Mouse (Mus musculus) stomach, postnatal 0 days (tissue): ENCODE data around the gene Afg1l. TPM values are rescaled to one million over a fixed set of nuclear protein-coding genes. Genes with fewer than 3 reads are reported as not detected.

Experiments used
- ATAC-seq: fragments of 200-750 bp; cut with Nextera tagmentation; 2 replicates; pipeline ENCODE4 v1.8.0; 2017; ENCODE audit not compliant: low FRiP score, low TSS enrichment
- DNase-seq: peaks from one replicate; pipeline ENCODE4 v3.0.0-alpha.2; 2016; ENCODE audit warnings: low spot score
- H3K27ac ChIP-seq: fragments of 300-500 bp; sonication (generic); replicated peaks from 2 replicates; pipeline ENCODE4 v1.5.1; 2014; ENCODE audit warnings: mild to moderate bottlenecking, control low read depth
- H3K27me3 ChIP-seq: fragments of 300-500 bp; sonication (generic); 2 replicates; pipeline ENCODE4 v1.6.1; 2014; ENCODE audit warnings: low read length; ENCODE audit not compliant: control insufficient read depth, insufficient read depth
- H3K36me3 ChIP-seq: fragments of 300-500 bp; sonication (generic); 2 replicates; pipeline ENCODE4 v1.6.1; 2014; ENCODE audit warnings: low read length, mixed read lengths; ENCODE audit not compliant: control insufficient read depth, insufficient read depth
- H3K4me1 ChIP-seq: fragments of 300-500 bp; sonication (generic); replicated peaks from 2 replicates; pipeline ENCODE4 v1.6.1; 2014; ENCODE audit warnings: antibody characterized with exemption; ENCODE audit not compliant: control insufficient read depth, insufficient read depth
- H3K4me2 ChIP-seq: fragments of 300-500 bp; sonication (generic); replicated peaks from 2 replicates; pipeline ENCODE4 v1.6.1; 2014; ENCODE audit warnings: low read depth, mild to moderate bottlenecking, control low read depth, moderate library complexity
- H3K4me3 ChIP-seq: fragments of 300-500 bp; sonication (generic); 2 replicates; pipeline ENCODE4 v1.5.1; 2014; ENCODE audit warnings: low read depth, low read length, control low read depth
- H3K9ac ChIP-seq: fragments of 300-500 bp; sonication (generic); 2 replicates; pipeline ENCODE4 v1.6.1; 2014; ENCODE audit warnings: mild to moderate bottlenecking, low read length, control low read depth, mixed read lengths
- H3K9me3 ChIP-seq: fragments of 300-500 bp; sonication (generic); 2 replicates; pipeline ENCODE4 v1.6.1; 2016; ENCODE audit warnings: low read length; ENCODE audit not compliant: control insufficient read depth
- CTCF ChIP-seq: IDR thresholded peaks from 2 replicates; pipeline ENCODE4 v1.5.1; 2016; ENCODE audit warnings: antibody characterized with exemption, low read depth, mild to moderate bottlenecking, moderate library complexity
- EP300 ChIP-seq: optimal IDR thresholded peaks from 2 replicates; pipeline ENCODE3; 2016; ENCODE audit warnings: antibody characterized with exemption
- whole genome bisulfite sequencing: fragments of 180-500 bp; shearing (Covaris S2); extraction: QIAGEN DNeasy Blood & Tissue Kit; methylation state at CpG from one replicate; pipeline ENCODE4 v1.1.7; 2014; 5-methylcytosine and 5-hydroxymethylcytosine counted together
- polyA plus RNA-seq: library from polyadenylated mRNA; unstranded; fragments of >200 nt; fragmentation: Nextera tagmentation; extraction: Ambion mirVana; gene quantifications from 2 replicates; pipeline ENCODE4 v1.2.1, GENCODE M21; 2015

Gene Afg1l
- polyA plus RNA-seq, 1 experiment from 2014 or later: 6.4 TPM

DNA sequence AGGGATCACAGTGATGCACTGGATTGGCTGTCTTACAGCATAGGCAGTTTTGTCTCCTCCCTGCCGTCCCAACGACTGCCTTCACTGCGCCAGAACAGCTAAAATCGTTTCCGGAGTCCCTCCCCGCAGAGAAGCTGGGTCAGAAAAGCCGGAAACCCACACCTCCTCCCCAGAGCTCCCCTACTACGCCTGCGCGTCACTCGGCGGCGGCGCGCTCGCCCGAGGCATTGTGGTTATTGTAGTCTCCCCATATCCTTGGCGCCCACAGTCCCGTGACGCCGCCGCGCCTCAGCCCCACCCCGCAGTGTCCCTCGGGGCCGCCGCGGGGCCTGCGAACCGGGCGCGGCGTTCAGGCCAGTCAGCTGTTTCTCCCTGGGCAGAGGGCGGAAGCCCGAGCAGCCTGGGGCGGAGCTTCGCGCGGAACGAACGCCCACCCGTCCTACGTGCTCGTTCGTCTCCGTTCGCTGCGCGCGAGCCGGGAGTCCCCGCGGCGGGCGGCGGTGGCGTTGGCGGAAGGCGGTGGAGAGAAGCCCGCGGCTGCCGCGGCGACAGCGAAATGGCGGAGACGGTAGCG lies 23.5 kb upstream of the Afg1l start, which contains the start of gene Snx3:
TSS of gene Snx3 (plus strand) at position 256 of the 574 bp plus-strand sequence.
- Histone ChIP-seq H3K4me2 (peak within 1 kb of the TSS; percentile 68), H3K9me3 (no peaks in the 10 kb centered on the region), H3K27me3 (no peaks in the 10 kb centered on the region), H3K27ac (peak within 1 kb of the TSS; percentile 99), H3K36me3 (no peaks in the 10 kb centered on the region), H3K4me3 (peak within 1 kb of the TSS; percentile 94), H3K9ac (peak within 1 kb of the TSS; percentile 96), H3K4me1 (no peaks in the 10 kb centered on the region)
- WGBS: under 1% methylated on average over 62 of the region's 68 CpGs
- ATAC-seq: peak; percentile 99
- TF ChIP-seq EP300 (no peak), CTCF (no peak; the same call in 1 of the 2 replicates)
- peak; percentile 98 for DNase-seq

DNA sequence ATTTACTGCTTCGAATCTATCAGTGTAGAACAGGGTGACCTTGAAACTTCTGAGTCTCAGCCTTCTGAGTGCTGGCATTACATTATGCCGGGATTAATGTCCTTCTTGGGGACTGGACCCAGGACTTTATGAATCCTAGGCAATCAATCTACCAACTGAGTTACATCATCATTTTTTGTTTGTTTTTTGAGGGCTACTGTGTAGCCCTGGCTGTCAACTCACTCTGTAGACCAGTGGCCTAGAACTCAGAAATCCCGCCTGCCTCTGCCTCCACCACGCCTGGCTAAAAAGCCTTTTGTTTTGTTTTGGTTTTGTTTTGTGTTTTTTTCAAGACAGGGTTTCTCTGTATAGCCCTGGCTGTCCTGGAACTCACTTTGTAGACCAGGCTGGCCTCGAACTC lies 22.8 kb upstream of the Afg1l start:
- no peaks in the 10 kb centered on the region for H3K4me1 ChIP-seq
- TF ChIP-seq CTCF: no peak
- TF ChIP-seq EP300: no peak
- no peak overlapping the region for H3K9ac ChIP-seq
- no peak for DNase-seq
- H3K4me2 ChIP-seq: 0 out of 2 replicates have a peak overlapping the region, but pooled peaks have one; percentile 25
- no peaks in the 10 kb centered on the region for H3K36me3 ChIP-seq
- ATAC-seq: 0 out of 2 replicates have a peak, but pooled peaks have one; percentile 3
- H3K27me3 ChIP-seq: no peaks in the 10 kb centered on the region
- H3K9me3 ChIP-seq: no peaks in the 10 kb centered on the region
- WGBS: 74% methylated on average over 5 of the region's 5 CpGs
- H3K27ac ChIP-seq: peak overlapping the region; percentile 99
- H3K4me3 ChIP-seq: no peak overlapping the region

DNA sequence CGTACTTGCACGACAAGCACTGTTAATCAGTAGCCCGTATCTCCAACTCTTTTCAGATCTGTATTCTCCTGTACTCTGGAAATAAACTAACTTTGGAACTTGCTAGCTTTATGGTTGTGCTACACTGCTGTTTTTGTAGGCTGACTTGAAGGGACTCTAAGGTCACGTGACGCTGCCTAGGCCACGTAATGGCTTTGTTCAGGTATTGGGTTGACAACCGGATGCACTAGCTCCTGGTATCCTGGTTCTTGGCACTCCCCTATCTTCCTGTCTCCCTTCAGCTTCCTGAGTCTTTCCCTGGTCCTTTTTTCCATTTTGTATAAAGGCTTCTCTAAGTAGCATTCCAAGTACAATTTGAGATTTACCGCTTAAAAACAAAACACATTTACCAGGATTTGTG lies 22.2 kb upstream of the Afg1l start:
- no peak overlapping the region for H3K4me2 ChIP-seq
- H3K4me1 ChIP-seq: no peaks in the 10 kb centered on the region
- H3K4me3 ChIP-seq: no peak overlapping the region
- no peaks in the 10 kb centered on the region for H3K36me3 ChIP-seq
- 91% methylated on average over 8 of the region's 8 CpGs for WGBS
- DNase-seq (no peak), ATAC-seq (no peak)
- no peak overlapping the region; the same call in 1 of the 2 replicates for H3K27ac ChIP-seq
- TF ChIP-seq EP300: no peak
- no peak for TF ChIP-seq CTCF
- no peak overlapping the region for H3K9ac ChIP-seq
- no peaks in the 10 kb centered on the region for H3K27me3 ChIP-seq
- H3K9me3 ChIP-seq: no peaks in the 10 kb centered on the region

DNA sequence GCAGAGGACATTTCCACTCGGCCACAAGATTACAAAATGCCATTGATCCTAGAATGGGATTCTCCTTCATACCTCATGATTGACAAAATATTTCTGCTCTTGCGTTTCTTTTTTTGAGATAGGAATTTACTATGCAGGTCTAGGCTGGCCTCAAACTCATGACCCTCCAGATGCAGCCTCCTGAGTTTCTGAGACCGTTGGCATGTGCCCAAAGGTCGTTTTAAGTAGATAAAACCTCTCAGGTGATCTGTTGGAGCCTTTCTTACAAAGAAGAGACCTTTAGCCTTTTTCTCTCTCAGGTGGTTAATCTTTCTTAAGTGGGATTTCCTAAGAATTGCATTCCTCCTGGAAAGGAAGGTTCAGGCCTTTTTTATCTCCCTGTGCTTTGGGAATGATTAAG lies 14.6 kb upstream of the Afg1l start:
- no peak overlapping the region for H3K4me2 ChIP-seq
- DNase-seq (no peak), ATAC-seq (no peak)
- no peak overlapping the region for H3K27ac ChIP-seq
- no peak overlapping the region for H3K9ac ChIP-seq
- H3K36me3 ChIP-seq: no peaks in the 10 kb centered on the region
- TF ChIP-seq EP300 (no peak), CTCF (no peak)
- no peaks in the 10 kb centered on the region for H3K27me3 ChIP-seq
- no peaks in the 10 kb centered on the region for H3K4me1 ChIP-seq
- no peak overlapping the region for H3K4me3 ChIP-seq
- H3K9me3 ChIP-seq: no peaks in the 10 kb centered on the region
- 37% methylated on average over 4 of the region's 4 CpGs for WGBS

DNA sequence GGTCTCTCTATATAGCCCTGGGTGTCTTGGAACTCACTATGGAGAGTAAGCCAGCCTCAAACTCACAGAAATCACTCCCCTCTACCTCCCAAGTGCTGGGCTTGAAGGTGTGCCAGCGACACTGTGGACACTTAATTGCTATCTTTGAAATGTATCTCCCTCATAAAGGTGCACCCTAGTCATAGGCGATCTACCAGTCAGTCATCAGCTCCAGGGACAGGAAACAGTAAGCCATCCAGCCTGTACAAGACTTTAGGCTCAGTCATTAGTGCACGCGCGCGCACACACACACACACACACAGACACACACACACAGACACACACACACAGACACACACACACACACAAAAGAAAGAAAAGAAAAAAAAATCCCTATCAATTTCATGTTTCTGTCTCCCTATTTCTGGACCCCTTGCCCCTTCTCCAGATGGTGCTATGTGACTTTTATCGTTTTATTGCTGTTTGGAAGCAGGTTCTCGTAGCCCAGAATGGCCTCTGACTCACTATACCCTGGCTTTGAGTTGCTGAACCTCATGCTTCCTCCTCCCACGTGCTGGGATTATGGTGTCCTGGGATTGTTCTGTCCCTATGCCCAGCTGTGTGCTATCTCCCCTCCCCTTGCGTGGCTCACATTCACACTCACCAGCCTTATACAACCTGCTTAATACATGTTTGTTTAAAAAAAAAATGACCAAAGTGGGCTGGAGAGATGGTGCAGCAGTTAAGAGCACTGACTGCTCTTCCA lies 13.8 kb upstream of the Afg1l start:
- Histone ChIP-seq H3K27ac (no peak overlapping the region), H3K4me1 (no peaks in the 10 kb centered on the region), H3K9me3 (no peaks in the 10 kb centered on the region), H3K36me3 (no peaks in the 10 kb centered on the region), H3K4me3 (no peak overlapping the region), H3K9ac (no peak overlapping the region), H3K27me3 (no peaks in the 10 kb centered on the region), H3K4me2 (no peak overlapping the region)
- DNase-seq (no peak), ATAC-seq (no peak)
- whole genome bisulfite sequencing: 78% methylated on average over 10 of the region's 10 CpGs
- no peak for TF ChIP-seq EP300
- TF ChIP-seq CTCF: no peak

DNA sequence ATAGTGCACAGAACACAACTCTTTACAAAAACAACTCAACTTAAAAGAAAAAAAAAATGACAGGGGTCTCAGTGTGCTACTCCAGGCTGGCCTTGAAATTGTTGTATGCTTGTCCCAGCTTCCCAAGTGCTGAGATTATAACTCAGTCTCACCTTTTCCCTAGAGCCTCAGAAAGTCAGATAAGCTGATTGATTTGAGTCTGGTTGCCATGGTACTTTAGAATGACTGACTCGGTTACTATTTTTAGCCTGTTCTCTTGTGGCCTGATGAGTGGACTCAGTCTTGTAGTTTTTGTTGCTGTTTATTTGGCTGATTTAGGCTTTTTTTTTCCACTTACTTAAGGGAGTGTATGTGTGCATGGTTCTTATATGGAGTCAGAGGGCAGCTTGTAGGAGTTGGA lies 12.8 kb upstream of the Afg1l start:
- no peak overlapping the region for H3K4me3 ChIP-seq
- DNase-seq: no peak
- peak; percentile 69 for ATAC-seq
- no peaks in the 10 kb centered on the region for H3K9me3 ChIP-seq
- H3K4me2 ChIP-seq: no peak overlapping the region
- H3K36me3 ChIP-seq: no peaks in the 10 kb centered on the region
- H3K9ac ChIP-seq: no peak overlapping the region
- H3K27me3 ChIP-seq: no peaks in the 10 kb centered on the region
- no peak overlapping the region; the same call in 1 of the 2 replicates for H3K27ac ChIP-seq
- H3K4me1 ChIP-seq: no peaks in the 10 kb centered on the region
- TF ChIP-seq CTCF (no peak), EP300 (no peak)
- 17% methylated on average over 1 of the region's 1 CpGs for WGBS
